Mouse (Mus musculus) liver, embryonic 12.5 days (tissue): ENCODE data around the gene Adamts12. TPM values are rescaled to one million over a fixed set of nuclear protein-coding genes. Genes with fewer than 3 reads are reported as not detected.

Experiments
- ATAC-seq: fragments of 200-750 bp; cut with Nextera tagmentation; 2 replicates; pipeline ENCODE4 v1.8.0; 2017; ENCODE audit warnings: moderate number of reproducible peaks, mild to moderate bottlenecking, moderate library complexity
- H3K27ac ChIP-seq: fragments of 300-500 bp; sonication (generic); 2 replicates; pipeline ENCODE4 v1.5.1; 2016; ENCODE audit warnings: mild to moderate bottlenecking
- H3K27me3 ChIP-seq: fragments of 300-500 bp; sonication (generic); replicated peaks from 2 replicates; pipeline ENCODE4 v1.6.1; 2016; ENCODE audit warnings: mild to moderate bottlenecking, moderate library complexity
- H3K36me3 ChIP-seq: fragments of 300-500 bp; sonication (generic); 2 replicates; pipeline ENCODE4 v1.6.1; 2016; ENCODE audit warnings: mild to moderate bottlenecking, moderate library complexity
- H3K4me1 ChIP-seq: fragments of 300-500 bp; sonication (generic); 2 replicates; pipeline ENCODE4 v1.6.1; 2016
- H3K4me2 ChIP-seq: fragments of 300-500 bp; sonication (generic); 2 replicates; pipeline ENCODE4 v1.6.1; 2016; ENCODE audit warnings: mild to moderate bottlenecking, moderate library complexity
- H3K4me3 ChIP-seq: fragments of 300-500 bp; sonication (generic); 2 replicates; pipeline ENCODE4 v1.5.1; 2016; ENCODE audit warnings: mild to moderate bottlenecking, moderate library complexity
- H3K9ac ChIP-seq: fragments of 300-500 bp; sonication (generic); 2 replicates; pipeline ENCODE4 v1.6.1; 2016; ENCODE audit warnings: mild to moderate bottlenecking, moderate library complexity
- H3K9me3 ChIP-seq: fragments of 300-500 bp; sonication (generic); replicated peaks from 2 replicates; pipeline ENCODE4 v1.6.1; 2016; ENCODE audit warnings: mild to moderate bottlenecking, moderate library complexity
- WGBS: fragments of 180-500 bp; shearing (Covaris S2); methylation state at CpG from one replicate; pipeline ENCODE4 v1.1.7; 2016; ENCODE audit not compliant: insufficient replicate concordance; 5-methylcytosine and 5-hydroxymethylcytosine counted together
- polyA plus RNA-seq: library from polyadenylated mRNA; unstranded; fragments of >200 nt; fragmentation: Nextera tagmentation; extraction: Ambion mirVana; gene quantifications from 2 replicates; pipeline ENCODE4 v1.2.1, GENCODE M21; 2016

Gene Adamts12
- polyA plus RNA-seq, result 0.85 and 0.87 TPM in 2 replicates

DNA sequence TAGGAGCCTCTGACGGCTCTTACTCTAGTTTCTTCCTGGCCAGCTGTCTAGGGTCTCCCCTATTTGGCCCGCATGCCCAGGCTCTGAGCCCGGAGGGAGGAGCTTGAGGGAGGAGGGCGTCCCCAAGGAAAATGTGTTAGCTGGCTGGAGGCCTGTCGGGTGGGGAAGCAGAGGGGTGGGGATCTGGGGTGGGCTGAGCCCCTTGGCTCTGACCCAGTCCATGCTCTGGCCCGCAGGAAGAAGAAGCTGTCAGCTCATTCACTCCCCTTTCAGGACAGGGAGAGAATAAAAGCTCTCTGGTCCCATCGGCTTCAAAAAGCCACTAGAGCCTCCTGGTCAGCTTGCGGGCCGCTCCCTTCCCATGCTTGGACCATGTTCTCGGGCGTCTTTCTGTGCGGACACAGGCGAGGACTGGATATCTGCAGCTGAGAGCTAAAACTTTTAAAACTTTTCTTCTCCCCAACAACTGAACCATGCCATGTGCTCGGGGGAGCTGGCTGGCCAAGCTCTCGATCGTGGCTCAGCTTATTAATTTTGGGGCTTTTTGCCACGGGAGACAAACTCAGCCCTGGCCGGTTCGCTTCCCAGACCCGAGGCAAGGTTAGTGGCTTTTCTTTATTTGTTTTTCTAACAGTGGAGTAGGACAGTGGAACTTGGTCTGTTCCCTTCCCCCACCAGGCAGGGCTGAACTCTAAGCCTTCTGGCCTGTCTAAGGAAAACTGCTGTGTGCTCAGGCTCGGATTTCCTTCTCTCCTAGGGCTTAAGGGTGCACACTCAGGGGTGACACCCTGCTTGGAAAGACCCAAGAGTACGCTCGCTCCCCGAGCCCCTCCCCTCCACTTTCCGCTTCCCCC, at the start of gene Adamts12:
TSS of gene Adamts12 (plus strand) at position 233 of the 854 bp plus-strand sequence.
- Histone ChIP-seq H3K4me3 (peak within 1 kb of the TSS; percentile 30), H3K36me3 (no peaks in the 10 kb centered on the region), H3K4me1 (no peaks in the 10 kb centered on the region), H3K4me2 (peak within 1 kb of the TSS; percentile 54), H3K9me3 (no peaks in the 10 kb centered on the region), H3K27me3 (no peaks in the 10 kb centered on the region), H3K27ac (peak within 1 kb of the TSS; percentile 64), H3K9ac (0 out of 2 replicates have a peak within 1 kb of the TSS, but pooled peaks have one; percentile 29)
- 8% methylated on average over 25 of the region's 25 CpGs for WGBS
- ATAC-seq, result peak; percentile 61

DNA sequence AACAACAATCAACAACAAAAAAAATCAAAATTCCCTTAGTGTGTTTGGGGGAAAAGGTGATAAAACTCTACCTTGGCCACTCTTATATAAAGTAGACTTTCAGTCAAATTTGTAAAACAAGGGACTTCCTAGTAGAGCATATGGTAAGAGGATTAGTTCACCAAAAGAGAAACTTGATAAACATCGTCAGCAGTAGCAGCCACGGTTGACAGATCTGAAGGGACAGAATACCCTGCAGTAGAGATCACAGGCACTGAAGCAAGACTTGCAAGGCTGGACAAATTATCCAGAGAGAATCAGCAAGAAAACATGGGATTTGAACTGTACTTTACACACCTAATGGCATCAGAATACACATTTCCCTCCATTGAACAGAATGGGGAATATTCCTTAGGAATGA, 49.7 kb upstream of the Adamts12 start:
- Histone ChIP-seq H3K9me3 (no peaks in the 10 kb centered on the region), H3K9ac (no peak overlapping the region), H3K4me1 (no peaks in the 10 kb centered on the region), H3K27ac (no peak overlapping the region), H3K4me3 (no peak overlapping the region), H3K4me2 (no peak overlapping the region), H3K27me3 (no peaks in the 10 kb centered on the region), H3K36me3 (no peaks in the 10 kb centered on the region)
- WGBS, result 38% methylated on average over 2 of the region's 2 CpGs
- ATAC-seq, result no peak

DNA sequence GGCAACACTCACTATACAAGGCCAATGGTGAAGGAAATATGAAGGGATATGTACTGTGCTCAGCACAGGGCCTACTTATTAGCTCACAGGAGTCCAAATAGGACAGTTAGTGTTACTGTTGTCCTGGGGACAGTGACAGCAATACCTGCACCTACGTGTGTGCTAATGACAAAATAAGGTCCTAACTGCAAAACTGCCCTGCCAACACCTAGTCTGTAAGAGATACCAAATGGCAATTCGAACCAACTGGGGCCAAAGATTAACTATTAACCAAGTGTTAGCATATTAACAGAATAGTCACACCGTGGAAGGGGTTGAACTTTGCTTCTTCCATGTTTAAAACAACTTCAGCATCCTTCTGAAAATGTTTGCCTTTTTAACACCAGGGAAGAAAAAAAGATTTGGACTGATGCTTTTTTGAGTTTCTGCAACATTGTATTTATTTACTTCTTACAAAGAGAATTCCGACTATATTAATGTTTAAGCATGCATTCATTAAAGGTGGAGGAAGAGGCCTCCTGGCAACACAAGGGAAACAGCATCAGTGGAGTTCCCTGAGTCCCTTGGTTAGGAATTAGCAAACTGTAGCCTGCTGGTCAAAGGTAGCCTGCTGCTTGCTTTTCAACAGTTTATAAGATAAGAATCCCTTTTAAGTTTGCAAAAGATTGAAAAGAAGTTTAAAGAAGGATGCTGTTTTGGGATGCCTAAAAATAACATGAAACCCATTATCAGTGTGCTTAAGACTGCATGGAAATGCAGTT, 37.6 kb upstream of the Adamts12 start:
- Histone ChIP-seq H3K27me3 (peaks cover 1% of the 10 kb centered on the region; the same call in 1 of the 2 replicates), H3K9me3 (no peaks in the 10 kb centered on the region), H3K4me2 (no peak overlapping the region), H3K9ac (no peak overlapping the region), H3K4me1 (no peaks in the 10 kb centered on the region), H3K27ac (peak overlapping the region; percentile 45; the same call in 1 of the 2 replicates), H3K4me3 (no peak overlapping the region), H3K36me3 (no peaks in the 10 kb centered on the region)
- peak; percentile 44; the same call in 1 of the 2 replicates for ATAC-seq
- 42% methylated on average over 4 of the region's 4 CpGs for WGBS

DNA sequence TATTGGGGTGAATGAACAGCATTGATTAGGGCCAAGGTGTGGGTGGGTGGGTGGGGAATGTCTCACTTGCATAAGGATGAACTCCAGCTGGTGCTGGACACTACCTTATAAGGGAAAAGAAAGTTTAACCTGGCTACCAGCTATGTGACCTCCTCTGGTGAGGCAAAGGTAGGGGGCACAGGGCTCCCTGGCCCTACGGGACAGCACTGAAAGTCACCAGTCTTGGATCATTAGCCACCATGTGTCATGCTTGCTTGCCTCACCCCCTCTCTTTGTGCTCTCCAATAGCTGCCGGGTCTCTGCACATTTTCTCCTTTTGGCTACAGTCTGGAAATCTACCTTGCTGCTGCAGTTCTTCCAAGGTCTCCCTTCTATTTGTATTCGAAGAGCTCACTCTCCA, 34.4 kb upstream of the Adamts12 start:
- Histone ChIP-seq H3K27ac (no peak overlapping the region), H3K4me2 (no peak overlapping the region), H3K36me3 (no peaks in the 10 kb centered on the region), H3K9me3 (no peaks in the 10 kb centered on the region), H3K4me1 (no peaks in the 10 kb centered on the region), H3K27me3 (peaks cover 16% of the 10 kb centered on the region), H3K9ac (no peak overlapping the region), H3K4me3 (no peak overlapping the region)
- no peak for ATAC-seq
- WGBS, result 70% methylated on average over 3 of the region's 3 CpGs

DNA sequence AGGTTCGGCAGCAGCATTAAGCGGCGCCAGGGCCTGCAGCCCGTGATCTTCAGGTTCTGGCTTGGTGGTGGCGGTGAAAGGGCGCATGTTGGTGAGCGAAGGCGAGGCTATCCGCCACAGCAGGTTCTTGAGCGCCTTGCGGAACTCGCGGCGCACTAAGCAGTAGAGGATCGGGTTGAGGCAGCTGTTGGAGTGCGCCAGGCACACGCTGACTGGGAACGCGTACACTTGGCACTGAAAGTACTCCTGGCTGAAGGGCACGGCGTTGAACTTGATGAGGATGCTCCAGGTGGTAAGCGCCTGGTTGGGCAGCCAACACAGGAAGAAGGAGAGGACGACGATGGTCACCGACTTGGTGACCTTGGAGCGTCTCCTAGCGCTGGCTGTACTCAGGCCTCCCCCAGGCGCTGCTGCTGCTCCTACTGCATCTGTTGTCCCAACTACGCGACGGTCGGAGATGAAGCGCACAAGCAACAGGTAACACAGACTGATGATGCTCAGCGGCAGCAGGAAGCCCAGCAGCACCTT, 28.6 kb upstream of the Adamts12 start:
- H3K36me3 ChIP-seq, result no peaks in the 10 kb centered on the region
- no peak overlapping the region for H3K9ac ChIP-seq
- ATAC-seq, result no peak
- 9% methylated on average over 34 of the region's 34 CpGs for WGBS
- H3K4me2 ChIP-seq, result peak overlapping the region; percentile 57
- peaks cover 47% of the 10 kb centered on the region for H3K27me3 ChIP-seq
- H3K27ac ChIP-seq, result no peak overlapping the region
- H3K4me1 ChIP-seq, result 0 out of 2 replicates have a peak, but pooled peaks cover 7% of the 10 kb centered on the region
- H3K9me3 ChIP-seq, result no peaks in the 10 kb centered on the region
- peak overlapping the region; percentile 30; the same call in 1 of the 2 replicates for H3K4me3 ChIP-seq

DNA sequence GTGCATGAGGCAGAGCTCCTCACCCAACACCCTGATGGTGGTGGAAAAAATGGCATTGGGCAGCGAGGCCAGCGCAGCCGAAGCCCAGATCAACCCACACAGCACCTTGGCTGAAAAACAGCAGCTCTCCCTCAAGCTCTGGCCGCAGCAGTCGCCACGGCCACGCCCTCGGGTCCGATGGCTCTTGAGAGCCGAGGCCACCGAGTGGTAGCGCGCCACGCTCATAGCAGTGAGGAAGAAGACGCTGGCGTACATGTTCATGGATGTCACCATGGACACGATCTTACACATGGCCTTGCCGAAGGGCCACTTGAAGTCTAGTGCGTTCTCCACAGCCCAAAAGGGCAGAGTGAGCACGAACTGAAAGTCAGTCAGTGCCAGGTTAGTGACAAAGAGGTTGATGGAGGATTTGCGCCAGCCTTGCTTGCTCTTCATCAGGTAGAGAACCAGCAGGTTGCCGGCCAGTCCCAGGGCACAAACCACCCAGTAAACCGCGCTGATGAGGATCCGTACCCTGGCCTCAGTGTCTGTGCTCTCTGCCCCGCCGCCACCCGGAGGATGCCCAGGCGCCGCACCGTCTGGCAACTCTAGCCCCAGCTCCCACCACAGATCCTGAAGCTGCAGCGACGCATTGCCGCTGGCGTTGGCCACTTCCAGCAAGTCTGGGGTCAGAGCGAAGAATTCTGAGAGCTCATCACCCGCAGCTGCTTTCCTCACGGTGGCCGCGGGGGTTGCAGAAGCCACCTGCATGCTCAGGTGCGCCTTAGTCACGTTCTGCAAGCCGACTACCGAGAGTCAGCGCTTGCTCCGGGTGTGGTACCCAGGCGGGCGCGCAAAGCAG, 27.8 kb upstream of the Adamts12 start:
- H3K9ac ChIP-seq, result no peak overlapping the region
- H3K4me1 ChIP-seq, result 0 out of 2 replicates have a peak, but pooled peaks cover 7% of the 10 kb centered on the region
- no peaks in the 10 kb centered on the region for H3K9me3 ChIP-seq
- no peak overlapping the region for H3K27ac ChIP-seq
- peak overlapping the region; percentile 57 for H3K4me2 ChIP-seq
- no peaks in the 10 kb centered on the region for H3K36me3 ChIP-seq
- H3K4me3 ChIP-seq, result peak overlapping the region; percentile 30
- WGBS, result 8% methylated on average over 49 of the region's 49 CpGs
- ATAC-seq, result no peak
- H3K27me3 ChIP-seq, result peaks cover 47% of the 10 kb centered on the region

DNA sequence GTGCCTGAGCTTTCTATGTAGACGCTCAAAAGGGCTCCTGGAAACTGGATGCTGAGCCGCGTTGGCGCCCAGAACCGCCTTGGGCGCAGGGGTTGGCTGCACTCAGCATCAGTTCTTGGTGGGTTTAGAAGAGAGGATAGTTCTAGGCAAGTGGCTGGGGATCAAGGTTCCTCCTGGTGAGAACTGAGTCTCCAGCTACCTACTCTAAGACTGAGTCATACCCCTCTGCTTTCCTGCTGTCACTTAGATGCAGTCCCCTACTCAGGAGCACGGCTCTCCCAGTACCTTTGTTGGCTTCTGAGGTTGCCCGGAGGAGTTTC, 27.3 kb upstream of the Adamts12 start:
- Histone ChIP-seq H3K4me2 (peak overlapping the region; percentile 57), H3K4me1 (0 out of 2 replicates have a peak, but pooled peaks cover 7% of the 10 kb centered on the region), H3K9me3 (no peaks in the 10 kb centered on the region), H3K27me3 (peaks cover 43% of the 10 kb centered on the region), H3K36me3 (no peaks in the 10 kb centered on the region), H3K9ac (no peak overlapping the region), H3K27ac (no peak overlapping the region), H3K4me3 (peak overlapping the region; percentile 30; the same call in 1 of the 2 replicates)
- ATAC-seq, result no peak
- WGBS, result 12% methylated on average over 8 of the region's 8 CpGs

DNA sequence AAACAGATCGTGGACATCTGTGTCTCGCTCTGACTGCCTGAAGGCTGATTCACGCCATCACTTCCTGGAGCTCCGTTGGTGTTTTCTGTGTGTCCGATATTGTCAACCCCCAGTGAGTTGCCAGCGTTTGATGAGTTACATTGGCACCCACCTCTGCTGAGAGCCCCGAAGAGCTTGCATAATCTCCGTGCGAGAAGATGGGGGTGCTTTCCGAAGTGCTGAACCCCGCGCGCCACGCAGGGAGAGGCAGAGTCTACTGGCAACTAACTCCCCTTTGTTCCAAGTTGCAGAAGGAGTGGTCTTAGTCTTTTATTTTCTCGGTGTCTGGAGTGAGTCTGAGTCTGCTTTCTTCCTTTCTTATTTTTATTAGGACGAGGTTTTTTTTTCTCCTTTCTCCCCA, 26.9 kb upstream of the Adamts12 start, which contains the start of gene Rxfp3:
TSS of gene Rxfp3 (minus strand) at position 281 of the 400 bp plus-strand sequence.
- no peak for ATAC-seq
- Histone ChIP-seq H3K4me3 (peak within 1 kb of the TSS; percentile 30), H3K27me3 (peaks cover 43% of the 10 kb centered on the region), H3K9ac (no peak within 1 kb of the TSS), H3K9me3 (no peaks in the 10 kb centered on the region), H3K4me2 (peak within 1 kb of the TSS; percentile 57), H3K27ac (no peak within 1 kb of the TSS), H3K36me3 (no peaks in the 10 kb centered on the region), H3K4me1 (0 out of 2 replicates have a peak, but pooled peaks cover 7% of the 10 kb centered on the region)
- WGBS, result 11% methylated on average over 16 of the region's 16 CpGs

DNA sequence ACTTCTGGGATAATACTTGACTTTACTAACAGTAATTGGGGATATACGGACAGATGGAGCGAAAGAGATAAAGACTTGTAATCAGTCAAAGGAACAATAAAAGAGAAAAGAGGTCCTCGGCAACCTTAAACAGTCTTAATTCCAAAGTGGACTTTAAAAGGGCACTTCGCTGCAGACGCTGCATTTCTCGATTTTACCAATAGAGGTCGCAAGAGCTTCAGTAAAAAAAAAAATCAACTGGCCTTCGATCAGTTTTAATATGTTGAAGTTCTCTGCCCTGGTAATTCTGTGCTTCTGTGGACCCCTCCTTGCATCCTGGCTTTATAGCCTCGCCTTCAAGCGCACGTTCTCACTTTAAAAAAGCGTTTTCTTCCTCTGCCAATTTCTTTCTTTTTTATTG, 26.1 kb upstream of the Adamts12 start:
- no peaks in the 10 kb centered on the region for H3K9me3 ChIP-seq
- no peak for ATAC-seq
- 4% methylated on average over 12 of the region's 12 CpGs for WGBS
- 0 out of 2 replicates have a peak, but pooled peaks cover 7% of the 10 kb centered on the region for H3K4me1 ChIP-seq
- H3K4me2 ChIP-seq, result no peak overlapping the region
- no peaks in the 10 kb centered on the region for H3K36me3 ChIP-seq
- no peak overlapping the region for H3K4me3 ChIP-seq
- H3K9ac ChIP-seq, result no peak overlapping the region
- H3K27me3 ChIP-seq, result peaks cover 43% of the 10 kb centered on the region
- no peak overlapping the region for H3K27ac ChIP-seq

DNA sequence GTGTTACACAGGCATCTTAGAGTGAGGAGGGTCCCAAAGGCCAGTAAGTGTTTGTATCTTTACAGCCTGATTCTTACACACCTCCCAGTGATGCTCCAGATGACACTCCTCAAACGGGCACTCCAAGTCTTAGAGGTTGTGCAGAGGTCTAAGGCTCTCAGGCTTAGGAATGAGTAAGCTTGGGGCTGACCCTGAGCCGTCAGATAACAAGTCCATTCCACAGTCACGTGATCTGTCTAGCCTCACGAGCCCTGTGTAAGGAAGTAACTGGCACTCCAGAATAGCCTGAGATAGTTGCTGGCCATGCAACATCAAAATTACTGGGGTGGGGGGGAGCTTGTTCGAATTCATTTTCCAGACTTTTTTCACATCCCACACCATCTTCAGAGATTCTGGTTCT, 24.5 kb upstream of the Adamts12 start:
- ATAC-seq, result no peak
- 27% methylated on average over 5 of the region's 5 CpGs for WGBS

DNA sequence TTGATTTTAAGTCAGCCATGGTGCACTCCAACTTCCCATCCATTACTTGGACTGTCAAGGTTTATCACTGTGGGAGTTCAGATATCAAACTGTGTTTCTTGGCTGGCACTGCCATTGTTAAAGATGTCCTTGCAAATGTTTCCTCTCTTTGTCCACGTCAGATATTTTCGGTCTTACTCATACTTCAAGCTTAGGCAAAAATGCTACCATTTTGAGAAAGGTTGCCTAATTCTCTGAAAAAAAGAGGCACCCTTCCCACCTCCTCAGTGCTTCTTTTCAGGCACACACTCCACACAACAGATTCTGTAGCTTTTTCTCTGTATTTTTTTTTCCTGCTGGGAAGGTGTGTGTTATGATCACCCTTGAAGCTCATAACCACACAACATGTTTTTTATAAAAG, 23.4 kb upstream of the Adamts12 start:
- Histone ChIP-seq H3K4me2 (no peak overlapping the region), H3K27ac (no peak overlapping the region), H3K4me3 (no peak overlapping the region), H3K9ac (no peak overlapping the region), H3K27me3 (peaks cover 20% of the 10 kb centered on the region), H3K9me3 (no peaks in the 10 kb centered on the region), H3K4me1 (0 out of 2 replicates have a peak, but pooled peaks cover 6% of the 10 kb centered on the region), H3K36me3 (no peaks in the 10 kb centered on the region)
- WGBS, result 67% methylated on average over 2 of the region's 2 CpGs
- ATAC-seq, result no peak

More for the DNA sequence above, 24.5 kb upstream of the Adamts12 start:
- H3K9ac ChIP-seq, result no peak overlapping the region
- H3K27ac ChIP-seq, result no peak overlapping the region
- H3K4me1 ChIP-seq, result 0 out of 2 replicates have a peak, but pooled peaks cover 7% of the 10 kb centered on the region
- H3K36me3 ChIP-seq, result no peaks in the 10 kb centered on the region
- H3K27me3 ChIP-seq, result peaks cover 32% of the 10 kb centered on the region
- H3K9me3 ChIP-seq, result no peaks in the 10 kb centered on the region
- H3K4me3 ChIP-seq, result no peak overlapping the region
- no peak overlapping the region for H3K4me2 ChIP-seq
